Mouse (Mus musculus): Measurements from ENCODE around the gene Ncbp2. TPM values are rescaled to one million over a fixed set of nuclear protein-coding genes. Genes with fewer than 3 reads are reported as not detected.

Gene Ncbp2
- polyA plus RNA-seq, 1 experiment: 67.8 TPM

Other genes starting within 250 kb of the Ncbp2 start
- gene Meltf, start 69.7 kb upstream of the Ncbp2 start, polyA plus RNA-seq (2012; ENCODE audit: insufficient read depth, insufficient read length, missing spikeins): not detected in 2 replicates
- gene Pigz, start 14.7 kb upstream of the Ncbp2 start, polyA plus RNA-seq (2012; ENCODE audit: insufficient read depth, insufficient read length, missing spikeins): 1.1 TPM in 1 of 2 replicates, not detected in the other
- gene 0610012G03Rik, start within 50 bp of the Ncbp2 start, polyA plus RNA-seq (2012; ENCODE audit: insufficient read depth, insufficient read length, missing spikeins): 106 and 114 TPM in 2 replicates
- 8.1 and 10.8 TPM in 2 replicates for gene Senp5, start 54.8 kb downstream of the Ncbp2 start, polyA plus RNA-seq (2012; ENCODE audit: insufficient read depth, insufficient read length, missing spikeins)
- gene Pak2, start 130.8 kb downstream of the Ncbp2 start, polyA plus RNA-seq (2012; ENCODE audit: insufficient read depth, insufficient read length, missing spikeins): 23.1 and 24.3 TPM in 2 replicates
- gene Pigx, start 151.2 kb downstream of the Ncbp2 start, polyA plus RNA-seq (2012; ENCODE audit: insufficient read depth, insufficient read length, missing spikeins): 25.2 and 38.3 TPM in 2 replicates
- 13.5 and 14.1 TPM in 2 replicates for gene Cep19, start 151.3 kb downstream of the Ncbp2 start, polyA plus RNA-seq (2012; ENCODE audit: insufficient read depth, insufficient read length, missing spikeins)
- 3.3 and 6.0 TPM in 2 replicates for gene Nrros, start 217.1 kb downstream of the Ncbp2 start, polyA plus RNA-seq (2012; ENCODE audit: insufficient read depth, insufficient read length, missing spikeins)
- gene Bex6, start 231.3 kb downstream of the Ncbp2 start, polyA plus RNA-seq (2012; ENCODE audit: insufficient read depth, insufficient read length, missing spikeins): not detected in 2 replicates